Mouse (Mus musculus): ENCODE results near the gene Map4k3. TPM values are rescaled to one million over a fixed set of nuclear protein-coding genes. Genes with fewer than 3 reads are reported as not detected.
A peak's percentile ranks its signal among the peaks of the same experiment; 100 is the strongest.

Map4k3 gene
- polyA plus RNA-seq, 1 experiment from 2014 or later, result 15.2 TPM

GRCm38 (mm10) chr17:80583051-80583450 is 145.2 kb downstream of the Map4k3 start:
- no peak for ATAC-seq
- 93% methylated on average over 6 of the region's 6 CpGs for WGBS
- Histone ChIP-seq H3K27me3 (replicated peaks; ENCODE audit: control insufficient read depth, insufficient read depth, low read length) (no peaks in the 10 kb centered on the region), H3K4me1 (ENCODE audit: control insufficient read depth, insufficient read depth, low read length) (no peaks in the 10 kb centered on the region), H3K9ac (ENCODE audit: low read depth, low read length) (no peak overlapping the region), H3K4me3 (ENCODE audit: low read length) (no peak overlapping the region), H3K4me2 (ENCODE audit: low read depth, low read length) (no peak overlapping the region), H3K27ac (ENCODE audit: low read length) (no peak overlapping the region), H3K9me3 (ENCODE audit: control insufficient read depth, low read length) (no peaks in the 10 kb centered on the region), H3K36me3 (ENCODE audit: control insufficient read depth, insufficient read depth, low read length) (peaks cover 5% of the 10 kb centered on the region; the same call in 1 of the 2 replicates)

GRCm38 (mm10) chr17:80579901-80580300 is 148.4 kb downstream of the Map4k3 start:
- no peaks in the 10 kb centered on the region for H3K9me3 ChIP-seq (ENCODE audit: control insufficient read depth, low read length)
- peaks cover 5% of the 10 kb centered on the region; the same call in 1 of the 2 replicates for H3K36me3 ChIP-seq (ENCODE audit: control insufficient read depth, insufficient read depth, low read length)
- 79% methylated on average over 6 of the region's 6 CpGs for WGBS
- no peak overlapping the region for H3K27ac ChIP-seq (ENCODE audit: low read length)
- ATAC-seq, result no peak
- H3K9ac ChIP-seq (ENCODE audit: low read depth, low read length), result no peak overlapping the region
- H3K4me1 ChIP-seq (ENCODE audit: control insufficient read depth, insufficient read depth, low read length), result peaks cover 7% of the 10 kb centered on the region; the same call in 1 of the 2 replicates
- H3K27me3 ChIP-seq (replicated peaks; ENCODE audit: control insufficient read depth, insufficient read depth, low read length), result no peaks in the 10 kb centered on the region
- no peak overlapping the region for H3K4me3 ChIP-seq (ENCODE audit: low read length)
- no peak overlapping the region for H3K4me2 ChIP-seq (ENCODE audit: low read depth, low read length)

- Histone ChIP-seq H3K4me3 (ENCODE audit: low read length) (no peak overlapping the region), H3K4me2 (ENCODE audit: low read depth, low read length) (no peak overlapping the region), H3K36me3 (ENCODE audit: control insufficient read depth, insufficient read depth, low read length) (peaks cover 5% of the 10 kb centered on the region; the same call in 1 of the 2 replicates), H3K27me3 (replicated peaks; ENCODE audit: control insufficient read depth, insufficient read depth, low read length) (no peaks in the 10 kb centered on the region), H3K9ac (ENCODE audit: low read depth, low read length) (no peak overlapping the region), H3K4me1 (ENCODE audit: control insufficient read depth, insufficient read depth, low read length) (peaks cover 7% of the 10 kb centered on the region; the same call in 1 of the 2 replicates), H3K9me3 (ENCODE audit: control insufficient read depth, low read length) (no peaks in the 10 kb centered on the region), H3K27ac (ENCODE audit: low read length) (no peak overlapping the region)
- 89% methylated on average over 9 of the region's 9 CpGs for WGBS
- ATAC-seq, result no peak
Observed at GRCm38 (mm10) chr17:80579089-80579488, 149.2 kb downstream of the Map4k3 start.

GRCm38 (mm10) chr17:80578041-80578440 is 150.2 kb downstream of the Map4k3 start:
- Histone ChIP-seq H3K36me3 (ENCODE audit: control insufficient read depth, insufficient read depth, low read length) (peaks cover 5% of the 10 kb centered on the region; the same call in 1 of the 2 replicates), H3K27ac (ENCODE audit: low read length) (no peak overlapping the region), H3K4me2 (ENCODE audit: low read depth, low read length) (no peak overlapping the region), H3K4me1 (ENCODE audit: control insufficient read depth, insufficient read depth, low read length) (peaks cover 7% of the 10 kb centered on the region; the same call in 1 of the 2 replicates), H3K4me3 (ENCODE audit: low read length) (no peak overlapping the region), H3K9me3 (ENCODE audit: control insufficient read depth, low read length) (no peaks in the 10 kb centered on the region), H3K9ac (ENCODE audit: low read depth, low read length) (no peak overlapping the region), H3K27me3 (replicated peaks; ENCODE audit: control insufficient read depth, insufficient read depth, low read length) (no peaks in the 10 kb centered on the region)
- WGBS, result 85% methylated on average over 1 of the region's 1 CpGs
- ATAC-seq, result no peak

GRCm38 (mm10) chr17:80577639-80578038 is 150.6 kb downstream of the Map4k3 start, which contains the start of gene Cdkl4:
Gene Cdkl4, minus strand, starts transcription at chr17:80577813.
- H3K4me2 ChIP-seq (ENCODE audit: low read depth, low read length), result peak within 1 kb of the TSS; percentile 93
- peak within 1 kb of the TSS; percentile 50 for H3K4me3 ChIP-seq (ENCODE audit: low read length)
- H3K27ac ChIP-seq (ENCODE audit: low read length), result no peak within 1 kb of the TSS
- no peaks in the 10 kb centered on the region for H3K27me3 ChIP-seq (replicated peaks; ENCODE audit: control insufficient read depth, insufficient read depth, low read length)
- H3K9me3 ChIP-seq (ENCODE audit: control insufficient read depth, low read length), result no peaks in the 10 kb centered on the region
- WGBS, result 70% methylated on average over 15 of the region's 15 CpGs
- ATAC-seq, result no peak
- peak within 1 kb of the TSS; percentile 68 for H3K9ac ChIP-seq (ENCODE audit: low read depth, low read length)
- H3K4me1 ChIP-seq (ENCODE audit: control insufficient read depth, insufficient read depth, low read length), result peaks cover 7% of the 10 kb centered on the region; the same call in 1 of the 2 replicates
- H3K36me3 ChIP-seq (ENCODE audit: control insufficient read depth, insufficient read depth, low read length), result peaks cover 4% of the 10 kb centered on the region; the same call in 1 of the 2 replicates

- no peaks in the 10 kb centered on the region for H3K27me3 ChIP-seq (replicated peaks; ENCODE audit: control insufficient read depth, insufficient read depth, low read length)
- peak overlapping the region; percentile 68 for H3K9ac ChIP-seq (ENCODE audit: low read depth, low read length)
- H3K4me1 ChIP-seq (ENCODE audit: control insufficient read depth, insufficient read depth, low read length), result peaks cover 7% of the 10 kb centered on the region; the same call in 1 of the 2 replicates
- ATAC-seq, result peak; percentile 94
- H3K4me3 ChIP-seq (ENCODE audit: low read length), result peak overlapping the region; percentile 50
- WGBS, result 1% methylated on average over 30 of the region's 30 CpGs
- H3K4me2 ChIP-seq (ENCODE audit: low read depth, low read length), result peak overlapping the region; percentile 93
- H3K27ac ChIP-seq (ENCODE audit: low read length), result no peak overlapping the region
- 0 out of 2 replicates have a peak, but pooled peaks cover 3% of the 10 kb centered on the region for H3K36me3 ChIP-seq (ENCODE audit: control insufficient read depth, insufficient read depth, low read length)
- H3K9me3 ChIP-seq (ENCODE audit: control insufficient read depth, low read length), result no peaks in the 10 kb centered on the region
Observed at GRCm38 (mm10) chr17:80577214-80577613, 151.1 kb downstream of the Map4k3 start.

GRCm38 (mm10) chr17:80575008-80575407 is 153.3 kb downstream of the Map4k3 start:
- Histone ChIP-seq H3K4me3 (ENCODE audit: low read length) (no peak overlapping the region), H3K27ac (ENCODE audit: low read length) (no peak overlapping the region), H3K27me3 (replicated peaks; ENCODE audit: control insufficient read depth, insufficient read depth, low read length) (no peaks in the 10 kb centered on the region), H3K4me2 (ENCODE audit: low read depth, low read length) (no peak overlapping the region), H3K4me1 (ENCODE audit: control insufficient read depth, insufficient read depth, low read length) (peaks cover 7% of the 10 kb centered on the region; the same call in 1 of the 2 replicates), H3K9ac (ENCODE audit: low read depth, low read length) (no peak overlapping the region), H3K36me3 (ENCODE audit: control insufficient read depth, insufficient read depth, low read length) (no peaks in the 10 kb centered on the region), H3K9me3 (ENCODE audit: control insufficient read depth, low read length) (no peaks in the 10 kb centered on the region)
- ATAC-seq, result no peak
- WGBS, result 70% methylated on average over 7 of the region's 7 CpGs

- no peaks in the 10 kb centered on the region for H3K36me3 ChIP-seq (ENCODE audit: control insufficient read depth, insufficient read depth, low read length)
- no peaks in the 10 kb centered on the region for H3K9me3 ChIP-seq (ENCODE audit: control insufficient read depth, low read length)
- H3K27me3 ChIP-seq (replicated peaks; ENCODE audit: control insufficient read depth, insufficient read depth, low read length), result no peaks in the 10 kb centered on the region
- no peak overlapping the region for H3K27ac ChIP-seq (ENCODE audit: low read length)
- no peak overlapping the region for H3K9ac ChIP-seq (ENCODE audit: low read depth, low read length)
- H3K4me3 ChIP-seq (ENCODE audit: low read length), result no peak overlapping the region
- ATAC-seq, result no peak
- H3K4me2 ChIP-seq (ENCODE audit: low read depth, low read length), result no peak overlapping the region
- peaks cover 7% of the 10 kb centered on the region; the same call in 1 of the 2 replicates for H3K4me1 ChIP-seq (ENCODE audit: control insufficient read depth, insufficient read depth, low read length)
- 82% methylated on average over 7 of the region's 7 CpGs for WGBS
Observed at GRCm38 (mm10) chr17:80574471-80574965, 153.8 kb downstream of the Map4k3 start.

- no peaks in the 10 kb centered on the region for H3K9me3 ChIP-seq (ENCODE audit: control insufficient read depth, low read length)
- no peaks in the 10 kb centered on the region for H3K36me3 ChIP-seq (ENCODE audit: control insufficient read depth, insufficient read depth, low read length)
- no peak overlapping the region for H3K27ac ChIP-seq (ENCODE audit: low read length)
- no peaks in the 10 kb centered on the region for H3K27me3 ChIP-seq (replicated peaks; ENCODE audit: control insufficient read depth, insufficient read depth, low read length)
- no peak overlapping the region for H3K4me2 ChIP-seq (ENCODE audit: low read depth, low read length)
- no peak for ATAC-seq
- peaks cover 4% of the 10 kb centered on the region; the same call in 1 of the 2 replicates for H3K4me1 ChIP-seq (ENCODE audit: control insufficient read depth, insufficient read depth, low read length)
- H3K4me3 ChIP-seq (ENCODE audit: low read length), result no peak overlapping the region
- no peak overlapping the region for H3K9ac ChIP-seq (ENCODE audit: low read depth, low read length)
- 92% methylated on average over 13 of the region's 13 CpGs for WGBS
Observed at GRCm38 (mm10) chr17:80572187-80572935, 155.9 kb downstream of the Map4k3 start.

All from intestine, embryonic 16.5 days (tissue).